Mouse (Mus musculus) embryonic facial prominence, embryonic 14.5 days (tissue): ENCODE measurements around the gene Maml3. TPM values are rescaled to one million over a fixed set of nuclear protein-coding genes. Genes with fewer than 3 reads are reported as not detected.
A peak's percentile ranks its signal among the peaks of the same experiment; 100 is the strongest.

ENCODE experiments used
- ATAC-seq: fragments of 200-750 bp; cut with Nextera tagmentation; 2 replicates; pipeline ENCODE4 v1.8.0; 2017; ENCODE audit warnings: low read depth, moderate number of reproducible peaks, moderate TSS enrichment
- DNase-seq: peaks from one replicate; pipeline ENCODE4 v3.0.0-alpha.2; 2015; ENCODE audit warnings: low spot score
- H3K27ac ChIP-seq: fragments of 300-500 bp; sonication (generic); replicated peaks from 2 replicates; pipeline ENCODE4 v1.5.1; 2014; ENCODE audit warnings: low read depth, mild to moderate bottlenecking, low read length, moderate library complexity
- H3K27me3 ChIP-seq: fragments of 300-500 bp; sonication (generic); replicated peaks from 2 replicates; pipeline ENCODE4 v1.6.1; 2014; ENCODE audit warnings: low read length; ENCODE audit not compliant: control insufficient read depth, insufficient read depth
- H3K36me3 ChIP-seq: fragments of 300-500 bp; sonication (generic); 2 replicates; pipeline ENCODE4 v1.6.1; 2014; ENCODE audit warnings: low read length, mixed read lengths; ENCODE audit not compliant: control insufficient read depth, insufficient read depth
- H3K4me1 ChIP-seq: fragments of 300-500 bp; sonication (generic); 2 replicates; pipeline ENCODE4 v1.6.1; 2014; ENCODE audit warnings: antibody characterized with exemption, low read length; ENCODE audit not compliant: control insufficient read depth, insufficient read depth
- H3K4me2 ChIP-seq: fragments of 300-500 bp; sonication (generic); 2 replicates; pipeline ENCODE4 v1.6.1; 2014; ENCODE audit warnings: low read depth, mild to moderate bottlenecking, low read length, moderate library complexity, mixed read lengths
- H3K4me3 ChIP-seq: fragments of 300-500 bp; sonication (generic); 2 replicates; pipeline ENCODE4 v1.5.1; 2014; ENCODE audit warnings: low read depth, mild to moderate bottlenecking, low read length
- H3K9ac ChIP-seq: fragments of 300-500 bp; sonication (generic); 2 replicates; pipeline ENCODE4 v1.6.1; 2014; ENCODE audit warnings: low read depth, mild to moderate bottlenecking, low read length, moderate library complexity, mixed read lengths
- H3K9me3 ChIP-seq: fragments of 300-500 bp; sonication (generic); 2 replicates; pipeline ENCODE4 v1.6.1; 2016; ENCODE audit warnings: low read length; ENCODE audit not compliant: control insufficient read depth
- WGBS: fragments of 180-500 bp; shearing (Covaris S2); extraction: QIAGEN DNeasy Blood & Tissue Kit; methylation state at CpG from one replicate; pipeline ENCODE4 v1.1.7; 2014; 5-methylcytosine and 5-hydroxymethylcytosine counted together
- polyA plus RNA-seq: library from polyadenylated mRNA; unstranded; fragments of >200 nt; fragmentation: Nextera tagmentation; extraction: Ambion mirVana; gene quantifications from 2 replicates; pipeline ENCODE4 v1.2.1, GENCODE M21; 2014

The Maml3 gene
- polyA plus RNA-seq, 1 experiment from 2014 or later: 4.8 TPM

DNA sequence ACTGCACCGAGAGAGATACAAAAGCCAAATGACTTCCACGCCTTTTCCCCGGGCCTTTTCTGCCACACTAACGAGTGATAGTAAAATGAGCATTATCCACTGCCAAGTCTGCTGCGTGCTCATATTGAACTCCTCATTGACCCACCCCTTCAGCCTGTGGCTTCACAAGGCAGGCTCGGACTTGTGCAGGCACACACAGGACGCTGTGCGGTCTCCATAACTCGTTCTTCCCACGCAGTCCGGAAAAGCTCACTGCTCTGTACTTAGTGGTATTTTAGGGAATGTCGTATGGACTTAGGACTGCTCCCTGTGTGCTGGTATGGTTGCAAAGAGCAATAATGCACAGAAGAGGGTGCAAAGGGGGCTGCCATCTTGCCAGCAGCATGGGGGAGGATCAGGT lies 262.7 kb downstream of the Maml3 start:
- H3K27me3 ChIP-seq: no peaks in the 10 kb centered on the region
- H3K36me3 ChIP-seq: no peaks in the 10 kb centered on the region
- H3K9ac ChIP-seq: no peak overlapping the region
- H3K4me3 ChIP-seq: no peak overlapping the region
- H3K27ac ChIP-seq: no peak overlapping the region
- no peak overlapping the region for H3K4me2 ChIP-seq
- peak; percentile 39 for DNase-seq
- no peaks in the 10 kb centered on the region for H3K9me3 ChIP-seq
- ATAC-seq: no peak
- WGBS: 71% methylated on average over 12 of the region's 12 CpGs
- no peaks in the 10 kb centered on the region for H3K4me1 ChIP-seq

DNA sequence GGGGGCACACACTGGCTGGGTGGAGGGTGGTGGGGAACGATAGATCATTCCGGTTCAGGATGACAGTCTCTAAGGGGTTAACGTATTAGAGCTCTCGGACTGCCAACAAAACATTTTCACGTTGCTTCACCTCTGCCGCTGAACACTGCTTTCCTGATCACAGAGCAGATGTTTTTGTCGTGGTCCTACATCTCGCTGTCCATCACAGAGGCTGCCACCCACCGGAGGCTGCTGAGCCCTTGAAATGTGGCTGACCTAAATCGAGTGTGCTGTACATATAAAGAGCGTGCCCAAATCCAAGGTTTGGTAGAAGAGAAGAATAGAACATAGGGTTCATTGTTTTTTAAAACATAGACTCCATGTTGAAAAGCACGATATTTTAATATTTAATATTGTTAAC lies 263.3 kb downstream of the Maml3 start:
- ATAC-seq (no peak), DNase-seq (no peak)
- Histone ChIP-seq H3K9ac (no peak overlapping the region), H3K27ac (no peak overlapping the region), H3K4me2 (no peak overlapping the region), H3K4me3 (no peak overlapping the region), H3K4me1 (no peaks in the 10 kb centered on the region), H3K27me3 (no peaks in the 10 kb centered on the region), H3K36me3 (no peaks in the 10 kb centered on the region), H3K9me3 (no peaks in the 10 kb centered on the region)
- WGBS: 55% methylated on average over 12 of the region's 12 CpGs

DNA sequence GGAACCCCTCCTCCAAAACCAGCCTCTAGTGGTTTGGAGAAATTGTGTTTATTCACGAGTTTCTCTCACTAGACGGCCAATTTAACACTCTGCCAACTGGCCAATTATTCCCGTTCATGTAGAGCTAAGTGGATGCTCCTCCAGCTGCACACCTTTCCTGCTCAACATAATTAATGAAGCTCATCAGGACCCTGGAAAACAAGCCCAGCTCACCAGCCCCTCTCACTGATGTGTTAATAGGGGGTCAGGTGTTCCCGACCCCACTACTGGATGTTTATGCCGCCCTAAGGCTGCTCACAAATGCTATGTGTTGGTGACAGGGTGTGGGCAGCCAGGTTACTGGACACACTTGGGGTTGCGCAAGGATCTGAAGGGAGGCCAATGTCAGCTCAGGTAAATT lies 263.7 kb downstream of the Maml3 start:
- no peak overlapping the region for H3K9ac ChIP-seq
- DNase-seq (no peak), ATAC-seq (peak; percentile 30; the same call in 1 of the 2 replicates)
- H3K27me3 ChIP-seq: no peaks in the 10 kb centered on the region
- H3K4me3 ChIP-seq: no peak overlapping the region
- no peak overlapping the region for H3K27ac ChIP-seq
- H3K9me3 ChIP-seq: no peaks in the 10 kb centered on the region
- 78% methylated on average over 6 of the region's 6 CpGs for WGBS
- H3K4me2 ChIP-seq: no peak overlapping the region
- H3K4me1 ChIP-seq: no peaks in the 10 kb centered on the region
- no peaks in the 10 kb centered on the region for H3K36me3 ChIP-seq

DNA sequence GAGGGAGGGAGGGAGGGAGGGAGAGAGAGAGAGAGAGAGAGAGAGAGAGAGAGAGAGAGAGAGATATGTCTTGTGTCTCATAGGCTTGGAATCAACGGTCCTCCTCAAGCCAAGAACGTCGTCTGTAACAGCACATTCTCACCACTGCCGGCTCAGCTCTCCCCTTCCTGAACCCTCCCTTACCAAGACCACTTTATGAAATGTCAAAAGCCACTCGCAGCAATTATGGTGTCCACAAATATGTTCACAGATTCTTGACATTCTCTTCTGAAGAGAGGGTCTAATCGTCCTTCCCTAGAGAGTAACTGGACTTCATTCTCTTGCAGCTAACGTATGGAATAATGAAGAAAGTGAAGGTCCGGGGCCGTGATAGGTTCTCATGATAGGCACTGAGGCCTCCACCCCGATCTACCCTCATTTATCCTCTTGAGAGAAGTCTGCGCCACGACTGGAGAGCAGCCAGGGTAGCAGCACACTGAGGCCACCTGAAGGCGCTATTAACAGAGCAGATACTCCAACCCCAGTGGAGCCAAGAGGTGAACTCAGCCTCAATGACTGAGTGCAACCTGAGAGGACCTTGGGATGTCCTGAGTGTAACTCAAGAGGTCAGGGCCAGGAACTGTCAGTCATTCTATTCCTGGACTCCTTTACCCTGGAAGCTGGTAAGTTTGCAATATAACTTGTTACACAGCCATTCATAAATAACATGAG lies 264.6 kb downstream of the Maml3 start:
- H3K4me2 ChIP-seq: no peak overlapping the region
- ATAC-seq (no peak), DNase-seq (no peak)
- no peaks in the 10 kb centered on the region for H3K36me3 ChIP-seq
- no peak overlapping the region for H3K4me3 ChIP-seq
- H3K27me3 ChIP-seq: no peaks in the 10 kb centered on the region
- WGBS: 76% methylated on average over 13 of the region's 13 CpGs
- H3K9me3 ChIP-seq: no peaks in the 10 kb centered on the region
- no peak overlapping the region for H3K27ac ChIP-seq
- H3K9ac ChIP-seq: no peak overlapping the region
- H3K4me1 ChIP-seq: no peaks in the 10 kb centered on the region

DNA sequence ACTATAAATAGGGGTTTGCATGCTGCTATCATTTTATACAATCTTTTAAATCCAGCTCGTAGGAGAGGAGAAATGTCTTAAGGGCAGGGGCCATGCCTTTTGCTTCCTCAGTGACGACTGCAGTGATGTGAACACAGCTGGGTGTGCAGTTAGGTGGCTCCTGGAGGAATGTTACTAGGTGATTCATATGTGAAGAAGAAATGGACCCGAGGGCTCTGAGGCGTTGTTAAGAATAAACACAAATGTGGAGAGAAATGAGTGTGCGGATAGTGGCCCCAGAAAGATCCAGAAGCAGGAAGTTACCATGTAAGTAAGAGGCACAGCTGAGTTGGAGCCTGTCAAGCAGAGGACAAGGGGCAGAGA lies 265.5 kb downstream of the Maml3 start:
- H3K36me3 ChIP-seq: no peaks in the 10 kb centered on the region
- H3K27ac ChIP-seq: no peak overlapping the region
- no peak overlapping the region for H3K4me3 ChIP-seq
- H3K9ac ChIP-seq: no peak overlapping the region
- ATAC-seq: no peak
- no peak for DNase-seq
- H3K9me3 ChIP-seq: 0 out of 2 replicates have a peak, but pooled peaks cover 4% of the 10 kb centered on the region
- H3K4me2 ChIP-seq: no peak overlapping the region
- 70% methylated on average over 5 of the region's 5 CpGs for WGBS
- no peaks in the 10 kb centered on the region for H3K27me3 ChIP-seq
- H3K4me1 ChIP-seq: no peaks in the 10 kb centered on the region

DNA sequence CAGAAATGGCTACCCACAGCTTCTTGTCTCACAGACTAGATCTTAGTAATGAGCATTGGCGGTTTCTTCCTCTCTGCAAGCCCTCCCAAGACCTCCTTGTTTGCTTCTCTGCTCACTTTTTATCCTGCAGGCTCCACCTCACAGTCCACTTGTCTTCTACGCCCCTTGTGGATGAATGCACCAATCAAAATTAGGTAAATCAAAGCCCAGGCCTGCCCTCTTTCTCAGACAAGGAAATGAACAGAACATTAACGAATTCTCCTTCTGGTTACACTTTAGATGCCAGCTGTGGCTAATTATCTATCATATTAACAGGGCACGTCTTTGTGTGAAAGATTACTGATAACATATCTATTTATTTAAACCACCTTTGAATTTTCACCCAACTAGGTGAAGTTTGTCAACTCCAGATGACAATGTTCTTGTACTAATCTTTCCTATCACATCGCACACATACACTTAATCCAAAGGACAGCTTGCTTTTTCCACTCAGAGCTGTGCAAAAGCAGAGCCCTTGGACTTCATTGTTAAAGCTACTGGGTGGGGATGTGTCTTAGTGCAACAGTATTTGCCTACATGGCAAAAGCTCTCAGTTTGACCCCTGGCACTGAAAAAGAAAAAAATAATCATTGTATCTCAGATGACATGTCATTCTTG lies 266.1 kb downstream of the Maml3 start:
- Histone ChIP-seq H3K9me3 (0 out of 2 replicates have a peak, but pooled peaks cover 7% of the 10 kb centered on the region), H3K27me3 (no peaks in the 10 kb centered on the region), H3K27ac (no peak overlapping the region), H3K4me2 (no peak overlapping the region), H3K4me3 (no peak overlapping the region), H3K4me1 (no peaks in the 10 kb centered on the region), H3K9ac (no peak overlapping the region), H3K36me3 (no peaks in the 10 kb centered on the region)
- ATAC-seq (no peak), DNase-seq (no peak)
- WGBS: 61% methylated on average over 5 of the region's 5 CpGs

DNA sequence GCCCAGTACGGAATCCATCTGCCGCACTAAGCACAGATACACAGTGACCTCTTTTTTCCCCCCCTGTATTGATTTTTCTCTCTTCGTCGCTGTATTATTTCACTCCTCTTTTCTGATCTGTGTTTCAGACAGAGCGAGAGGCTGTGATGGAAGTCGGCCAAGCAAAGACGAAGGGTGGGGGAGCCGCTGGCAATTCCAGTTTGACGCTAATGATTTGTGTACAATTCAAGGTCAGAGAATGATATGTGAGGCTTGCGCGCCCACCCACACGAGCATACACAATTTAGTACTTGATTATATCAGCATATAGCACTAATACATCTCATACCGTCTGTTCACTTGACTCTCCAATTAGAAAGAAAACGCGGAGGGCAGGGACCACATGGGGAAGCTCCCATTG lies 271.9 kb downstream of the Maml3 start:
- Histone ChIP-seq H3K27me3 (no peaks in the 10 kb centered on the region), H3K4me1 (0 out of 2 replicates have a peak, but pooled peaks cover 2% of the 10 kb centered on the region), H3K27ac (no peak overlapping the region), H3K36me3 (no peaks in the 10 kb centered on the region), H3K9me3 (0 out of 2 replicates have a peak, but pooled peaks cover 7% of the 10 kb centered on the region), H3K4me3 (no peak overlapping the region), H3K4me2 (no peak overlapping the region), H3K9ac (no peak overlapping the region)
- DNase-seq: peak; percentile 34
- ATAC-seq: no peak
- WGBS: 67% methylated on average over 15 of the region's 15 CpGs

DNA sequence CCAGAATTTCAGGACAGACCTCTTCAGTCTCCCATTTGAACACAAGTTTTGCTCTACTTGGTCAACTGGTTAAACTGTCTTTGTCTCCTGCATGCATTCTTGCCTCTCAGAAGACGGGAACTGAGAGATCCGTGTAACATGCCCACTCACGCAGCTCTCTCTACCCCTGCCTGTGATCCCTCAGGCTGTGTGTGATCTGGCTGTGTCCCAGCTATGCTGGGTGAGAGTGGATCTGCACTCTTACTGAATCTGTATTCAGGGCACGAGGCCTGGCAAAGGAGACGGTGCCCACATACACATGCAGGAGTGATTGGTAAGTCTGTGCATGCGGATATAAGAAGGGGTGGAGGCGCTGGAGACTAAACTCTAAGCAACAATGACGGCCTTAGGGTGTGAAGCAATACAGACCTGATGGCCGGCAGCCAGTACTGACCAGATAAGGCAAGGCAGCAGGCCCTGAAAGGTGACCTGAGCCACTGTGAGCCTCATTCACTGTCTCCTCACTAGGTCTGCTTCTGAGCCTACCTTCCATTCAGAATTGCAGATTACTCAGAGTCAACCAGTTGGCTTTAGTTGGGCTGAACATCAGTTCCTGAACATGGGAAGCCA lies 274.0 kb downstream of the Maml3 start:
- 82% methylated on average over 9 of the region's 9 CpGs for WGBS
- H3K27me3 ChIP-seq: no peaks in the 10 kb centered on the region
- no peak overlapping the region for H3K9ac ChIP-seq
- 0 out of 2 replicates have a peak, but pooled peaks cover 2% of the 10 kb centered on the region for H3K4me1 ChIP-seq
- H3K4me2 ChIP-seq: no peak overlapping the region
- H3K36me3 ChIP-seq: no peaks in the 10 kb centered on the region
- H3K4me3 ChIP-seq: no peak overlapping the region
- 0 out of 2 replicates have a peak, but pooled peaks cover 7% of the 10 kb centered on the region for H3K9me3 ChIP-seq
- ATAC-seq: no peak
- no peak for DNase-seq
- H3K27ac ChIP-seq: no peak overlapping the region
